Comparison of ENCODE assay signal across 8 mouse cellular contexts in genomic region chr7:92638050-92638449, GRCm38 (mm10). TPM values are rescaled to one million over a fixed set of nuclear protein-coding genes. Genes with fewer than 3 reads are reported as not detected.
DNase-seq lines count a peak whose midpoint lies in the region; ATAC-seq and TF ChIP-seq lines count a peak whose summit lies in the region.

No protein-coding gene starts in this region.

- 89% methylated on average over 5 of the region's 5 CpGs for WGBS in kidney, embryonic 14.5 days
- 91% methylated on average over 5 of the region's 5 CpGs for WGBS in embryonic facial prominence, embryonic 12.5 days
- WGBS in limb, embryonic 10.5 days, result 91% methylated on average over 5 of the region's 5 CpGs

- no peak for DNase-seq in kidney, postnatal 36 days
- no peak for DNase-seq in limb, embryonic 10.5 days (ENCODE audit: low spot score)
- DNase-seq in adrenal gland, postnatal 25 days, result no peak
- DNase-seq in ovary, postnatal 14 days (ENCODE audit: low spot score), result no peak
- no peak for DNase-seq in gastrocnemius, adult 8-10 months (ENCODE audit: low spot score in 2 of 2)

- no peaks in the 10 kb centered on the region for H3K27me3 ChIP-seq in kidney, embryonic 14.5 days (ENCODE audit: control insufficient read depth, insufficient read depth, low read length)
- no peaks in the 10 kb centered on the region for H3K27me3 ChIP-seq in embryonic facial prominence, embryonic 12.5 days
- H3K27me3 ChIP-seq in limb, embryonic 10.5 days (ENCODE audit: low read depth, poor library complexity, severe bottlenecking), result no peaks in the 10 kb centered on the region
- no peaks in the 10 kb centered on the region for H3K27me3 ChIP-seq in myocyte (ENCODE audit: control insufficient read depth, insufficient read depth, insufficient read length)

- peaks cover 15% of the 10 kb centered on the region for H3K79me2 ChIP-seq in myocyte (ENCODE audit: control insufficient read depth, insufficient read depth)

- H3K4me1 ChIP-seq in kidney, embryonic 14.5 days (ENCODE audit: control insufficient read depth, insufficient read depth, low read length), result peaks cover 8% of the 10 kb centered on the region; the same call in 1 of the 2 replicates
- peaks cover 12% of the 10 kb centered on the region for H3K4me1 ChIP-seq in embryonic facial prominence, embryonic 12.5 days
- H3K4me1 ChIP-seq in limb, embryonic 10.5 days, result peaks cover 13% of the 10 kb centered on the region

- no peak for ATAC-seq in kidney, embryonic 14.5 days (ENCODE audit: low FRiP score, low TSS enrichment)
- no peak for ATAC-seq in embryonic facial prominence, embryonic 12.5 days (ENCODE audit: insufficient number of reproducible peaks, insufficient read depth, low FRiP score, low TSS enrichment)

- H3K27ac ChIP-seq in kidney, embryonic 14.5 days (ENCODE audit: low read depth, low read length), result no peak overlapping the region
- H3K27ac ChIP-seq in embryonic facial prominence, embryonic 12.5 days, result no peak overlapping the region
- H3K27ac ChIP-seq in limb, embryonic 10.5 days, result no peak overlapping the region

- H3ac ChIP-seq in myocyte (ENCODE audit: control insufficient read depth, insufficient read length), result no peak overlapping the region

- peaks cover 13% of the 10 kb centered on the region; the same call in 1 of the 2 replicates for H3K36me3 ChIP-seq in kidney, embryonic 14.5 days (ENCODE audit: control insufficient read depth, insufficient read depth, low read length)
- H3K36me3 ChIP-seq in embryonic facial prominence, embryonic 12.5 days, result 0 out of 2 replicates have a peak, but pooled peaks cover 5% of the 10 kb centered on the region
- H3K36me3 ChIP-seq in limb, embryonic 10.5 days, result peaks cover 43% of the 10 kb centered on the region
- peaks cover 26% of the 10 kb centered on the region for H3K36me3 ChIP-seq in myocyte (ENCODE audit: control insufficient read depth, insufficient read depth)

- peak overlapping the region; percentile 78; the same call in 1 of the 2 replicates for H3K9ac ChIP-seq in kidney, embryonic 14.5 days (ENCODE audit: low read depth, low read length)
- H3K9ac ChIP-seq in embryonic facial prominence, embryonic 12.5 days, result peak overlapping the region; percentile 78; the same call in 1 of the 2 replicates

- H3K4me3 ChIP-seq in kidney, embryonic 14.5 days (ENCODE audit: low read length), result peak overlapping the region; percentile 89; the same call in 1 of the 2 replicates
- peak overlapping the region; percentile 92 for H3K4me3 ChIP-seq in embryonic facial prominence, embryonic 12.5 days
- peak overlapping the region; percentile 86 for H3K4me3 ChIP-seq in limb, embryonic 10.5 days
- peak overlapping the region; percentile 85 for H3K4me3 ChIP-seq in myocyte

- H3K9me3 ChIP-seq in kidney, embryonic 14.5 days (ENCODE audit: control insufficient read depth, low read length), result no peaks in the 10 kb centered on the region
- no peaks in the 10 kb centered on the region for H3K9me3 ChIP-seq in embryonic facial prominence, embryonic 12.5 days
- no peaks in the 10 kb centered on the region for H3K9me3 ChIP-seq in limb, embryonic 10.5 days (replicated peaks)

- peak overlapping the region; percentile 99 for H3K4me2 ChIP-seq in kidney, embryonic 14.5 days (replicated peaks; ENCODE audit: low read depth, low read length)
- H3K4me2 ChIP-seq in embryonic facial prominence, embryonic 12.5 days (replicated peaks), result peak overlapping the region; percentile 94
- H3K4me2 ChIP-seq in myocyte (ENCODE audit: low read depth), result peak overlapping the region; percentile 84

- TF ChIP-seq POLR2A in myocyte (IDR thresholded peaks at IDR 0.05; ENCODE audit: insufficient read length, low read depth), result no peak

TF ChIP-seq in myocyte, 11 proteins besides CTCF, POLR2A, EP300 and RAD21:
- TF ChIP-seq REST (IDR thresholded peaks at IDR 0.05; ENCODE audit: insufficient read depth, insufficient read length) (no peak), SRF (IDR thresholded peaks at IDR 0.05; ENCODE audit: control insufficient read depth, insufficient read length, low read depth) (no peak), TCF3 (IDR thresholded peaks at IDR 0.05; ENCODE audit: insufficient read length, low read depth) (no peak), MYOG (IDR thresholded peaks at IDR 0.05; ENCODE audit: control insufficient read depth in 1 of 3, insufficient read depth in 1 of 3, insufficient read length in 2 of 3, low read depth in 2 of 3) (no peak), MYOD1 (IDR thresholded peaks at IDR 0.05; ENCODE audit: control insufficient read depth in 1 of 3, insufficient read length in 2 of 3, low read depth in 2 of 3) (no peak), CEBPB (IDR thresholded peaks at IDR 0.05; ENCODE audit: insufficient read depth, poor library complexity, severe bottlenecking) (no peak), MAX (IDR thresholded peaks at IDR 0.05; ENCODE audit: low read depth) (no peak), POLR2AphosphoS2 (IDR thresholded peaks at IDR 0.05; ENCODE audit: insufficient read length, low read depth) (no peak), E2F4 (IDR thresholded peaks at IDR 0.05; ENCODE audit: insufficient read depth) (no peak), USF1 (IDR thresholded peaks at IDR 0.05; ENCODE audit: low read depth) (no peak), TCF12 (IDR thresholded peaks at IDR 0.05; ENCODE audit: insufficient read depth, poor library complexity, severe bottlenecking) (no peak)

RNA-seq across cellular contexts. Expression of gene Ankrd42, which starts 1.1 kb away (rescaled TPM):
- 3.9 and 6.6 TPM in 2 replicates for polyA plus RNA-seq in kidney, embryonic 14.5 days (2014; fragmentation: Nextera tagmentation; extraction: Ambion mirVana)
- polyA plus RNA-seq in embryonic facial prominence, embryonic 12.5 days (2016; fragmentation: Nextera tagmentation; extraction: Ambion mirVana), result 9.9 and 11.7 TPM in 2 replicates
- 6.4 and 10.3 TPM in 2 replicates for polyA plus RNA-seq in limb, embryonic 10.5 days (2016; fragmentation: Nextera tagmentation; extraction: Ambion mirVana)
- polyA plus RNA-seq in myocyte (2012; fragmentation: generic; extraction: Trizol), result 0.74 TPM
- total RNA-seq in adrenal gland, postnatal 25 days (2021), result 9.5 and 9.7 TPM in 2 replicates
- under 1 TPM; 0.46 to 0.80 (median 0.68) TPM for total RNA-seq in gastrocnemius, adult 8-10 months (2022)

RNA-seq across cellular contexts. Expression of gene Pcf11, which starts 31.7 kb away (rescaled TPM):
- 20.8 and 22.6 TPM in 2 replicates for polyA plus RNA-seq in kidney, embryonic 14.5 days (2014; fragmentation: Nextera tagmentation; extraction: Ambion mirVana)
- polyA plus RNA-seq in embryonic facial prominence, embryonic 12.5 days (2016; fragmentation: Nextera tagmentation; extraction: Ambion mirVana), result 32.4 TPM in 2 replicates
- polyA plus RNA-seq in limb, embryonic 10.5 days (2016; fragmentation: Nextera tagmentation; extraction: Ambion mirVana), result 15.8 and 22.4 TPM in 2 replicates
- 11.1 TPM for polyA plus RNA-seq in myocyte (2012; fragmentation: generic; extraction: Trizol)
- total RNA-seq in adrenal gland, postnatal 25 days (2021), result 63.6 and 65.1 TPM in 2 replicates
- total RNA-seq in gastrocnemius, adult 8-10 months (2022), result 10 to 100 TPM; 17.4 to 20.1 (median 18.4) TPM
